ENCODE assay signal across 8 mouse cellular contexts in the genomic region with DNA sequence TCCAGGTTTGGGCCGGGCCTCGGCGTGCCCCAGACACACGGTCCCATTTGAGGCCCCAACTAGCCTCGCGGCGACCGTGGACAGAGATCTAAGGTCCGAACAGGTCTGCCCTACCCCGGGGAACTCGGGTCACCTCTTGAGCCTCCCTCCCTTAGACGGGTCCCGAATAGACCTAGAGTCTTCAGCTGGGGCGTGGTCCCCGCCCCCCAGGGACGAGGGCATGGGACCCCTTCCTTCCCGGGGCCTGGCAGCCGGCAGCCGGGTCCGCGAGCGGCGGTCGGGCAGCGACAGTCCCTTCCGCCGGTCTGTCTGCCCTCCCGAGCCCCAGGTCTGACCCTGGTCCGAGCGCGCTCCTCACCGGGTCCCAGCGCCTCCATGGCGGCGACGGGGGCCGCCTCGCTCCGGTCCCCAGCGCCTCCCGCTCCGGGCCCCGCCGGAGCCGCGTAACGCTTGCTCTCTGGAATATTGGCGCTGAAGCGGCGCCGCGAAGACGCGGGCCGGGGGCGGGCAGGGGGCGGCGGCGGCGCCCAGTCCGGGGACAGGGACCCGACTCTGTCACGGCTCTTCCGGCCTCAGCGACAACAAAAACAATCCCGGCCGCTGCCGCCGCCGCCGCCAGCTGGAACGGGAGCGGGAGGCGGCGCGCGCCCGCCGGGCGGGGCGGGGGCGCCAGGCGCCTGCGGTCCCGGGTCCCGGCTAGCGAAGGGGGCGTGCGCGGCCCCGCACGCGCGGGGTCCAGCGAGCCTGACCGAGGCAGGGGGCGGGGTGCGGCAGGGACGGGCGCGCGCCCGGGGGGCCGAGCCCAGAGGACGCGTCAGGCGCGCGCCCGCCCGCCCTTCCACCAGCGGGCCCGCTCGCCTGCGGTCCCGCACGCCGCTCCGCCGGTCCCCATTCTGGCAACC. TPM values are rescaled to one million over a fixed set of nuclear protein-coding genes. Genes with fewer than 3 reads are reported as not detected.
DNase-seq lines count a peak whose midpoint lies in the region; ATAC-seq lines count a peak whose summit lies in the region.

TSS of gene Ago4 (minus strand) at position 646 of the 902 bp plus-strand sequence.

- peak within 1 kb of the TSS; percentile 97 for H3K4me3 ChIP-seq in hindbrain, embryonic 11.5 days (ENCODE audit: low read depth, low read length)

- no peaks in the 10 kb centered on the region for H3K36me3 ChIP-seq in hindbrain, embryonic 11.5 days (ENCODE audit: control insufficient read depth, insufficient read depth, low read length)

- peak within 1 kb of the TSS; percentile 93 for H3K9ac ChIP-seq in hindbrain, embryonic 11.5 days (ENCODE audit: low read depth, low read length)

- peak within 1 kb of the TSS; percentile 81 for H3K27ac ChIP-seq in hindbrain, embryonic 11.5 days (ENCODE audit: low read depth, low read length)

- DNase-seq in adrenal gland, adult (ENCODE audit: inconsistent age in 2 of 2, low spot score in 1 of 2): peak; percentile 70 to 83
- DNase-seq in cerebellum, postnatal 10 days: peak; percentile 86 to 92
- DNase-seq in frontal cortex, postnatal 10 days (ENCODE audit: low spot score in 2 of 2): peak; percentile 32 to 60
- peak; percentile 87 for DNase-seq in hindbrain, embryonic 11.5 days (ENCODE audit: low spot score)
- peak; percentile 38 to 42 for DNase-seq in layer of hippocampus, postnatal 25 days (ENCODE audit: extremely low spot score in 1 of 2, low spot score in 1 of 2)
- DNase-seq in lung, postnatal 14 days: peak; percentile 67
- peak; percentile 68 for DNase-seq in ovary, postnatal 36 days (ENCODE audit: low spot score)
- DNase-seq in c-Kit-positive CD71-positive TER-119-positive erythroid progenitor cells, embryonic 14.5 days (ENCODE audit: low spot score): no peak

- H3K4me2 ChIP-seq in hindbrain, embryonic 11.5 days (replicated peaks; ENCODE audit: low read depth, low read length): peak within 1 kb of the TSS; percentile 89

- no peaks in the 10 kb centered on the region for H3K9me3 ChIP-seq in hindbrain, embryonic 11.5 days (ENCODE audit: control insufficient read depth, low read length)

- under 1% methylated on average over 58 of the region's 120 CpGs for WGBS in hindbrain, embryonic 11.5 days

- peaks cover 2% of the 10 kb centered on the region; the same call in 1 of the 2 replicates for H3K27me3 ChIP-seq in hindbrain, embryonic 11.5 days (ENCODE audit: control insufficient read depth, insufficient read depth, low read length)

- H3K4me1 ChIP-seq in hindbrain, embryonic 11.5 days (replicated peaks; ENCODE audit: control insufficient read depth, insufficient read depth, low read length): no peaks in the 10 kb centered on the region

- ATAC-seq in hindbrain, embryonic 11.5 days (ENCODE audit: low FRiP score): peak; percentile 94

RNA-seq across cellular contexts. Expression of gene Ago4, which starts in this region (rescaled TPM):
- polyA plus RNA-seq in hindbrain, embryonic 11.5 days (2014; fragmentation: Nextera tagmentation; extraction: Ambion mirVana): 2.7 and 4.1 TPM in 2 replicates
- total RNA-seq in layer of hippocampus, postnatal 25 days (2021): 1 to 10 TPM; 6.9 to 7.4 TPM
